Mouse (Mus musculus): ENCODE results near the gene Fam234b. TPM values are rescaled to one million over a fixed set of nuclear protein-coding genes. Genes with fewer than 3 reads are reported as not detected.

The Fam234b gene
- polyA plus RNA-seq, 1 experiment = 0.95 TPM

GRCm38 (mm10) chr6:135276474-135277295, 78.9 kb downstream of the Fam234b start:
- no peak for TF ChIP-seq GATA1 (IDR thresholded peaks at IDR 0.05; ENCODE audit: low read length)
- Histone ChIP-seq H3K36me3 (ENCODE audit: control insufficient read depth) (no peaks in the 10 kb centered on the region), H3K27me3 (ENCODE audit: control insufficient read depth) (no peaks in the 10 kb centered on the region), H3K9me3 (ENCODE audit: control insufficient read depth, low read length) (no peaks in the 10 kb centered on the region), H3K4me3 (replicated peaks) (no peak overlapping the region), H3K4me1 (ENCODE audit: control insufficient read depth) (no peaks in the 10 kb centered on the region)

- H3K27me3 ChIP-seq (ENCODE audit: control insufficient read depth) = no peaks in the 10 kb centered on the region
- H3K9me3 ChIP-seq (ENCODE audit: control insufficient read depth, low read length) = no peaks in the 10 kb centered on the region
- no peak overlapping the region for H3K4me3 ChIP-seq (replicated peaks)
- H3K4me1 ChIP-seq (ENCODE audit: control insufficient read depth) = no peaks in the 10 kb centered on the region
- no peak for TF ChIP-seq TAL1 (IDR thresholded peaks at IDR 0.05; ENCODE audit: low read length)
- no peaks in the 10 kb centered on the region for H3K36me3 ChIP-seq (ENCODE audit: control insufficient read depth)
Observed at GRCm38 (mm10) chr6:135278302-135278701, 80.5 kb downstream of the Fam234b start.

GRCm38 (mm10) chr6:135279286-135279685, 81.5 kb downstream of the Fam234b start:
- no peaks in the 10 kb centered on the region for H3K9me3 ChIP-seq (ENCODE audit: control insufficient read depth, low read length)
- no peak overlapping the region for H3K4me3 ChIP-seq (replicated peaks)
- H3K4me1 ChIP-seq (ENCODE audit: control insufficient read depth) = no peaks in the 10 kb centered on the region
- TF ChIP-seq GATA1 (IDR thresholded peaks at IDR 0.05; ENCODE audit: low read length) = no peak
- TF ChIP-seq TAL1 (IDR thresholded peaks at IDR 0.05; ENCODE audit: low read length) = no peak
- H3K36me3 ChIP-seq (ENCODE audit: control insufficient read depth) = no peaks in the 10 kb centered on the region
- H3K27me3 ChIP-seq (ENCODE audit: control insufficient read depth) = no peaks in the 10 kb centered on the region

- TF ChIP-seq TAL1 (IDR thresholded peaks at IDR 0.05; ENCODE audit: low read length) (no peak), GATA1 (IDR thresholded peaks at IDR 0.05; ENCODE audit: low read length) (no peak)
- H3K36me3 ChIP-seq (ENCODE audit: control insufficient read depth) = no peaks in the 10 kb centered on the region
Observed at GRCm38 (mm10) chr6:135279856-135280255, 82.1 kb downstream of the Fam234b start.

GRCm38 (mm10) chr6:135292391-135292790, 94.6 kb downstream of the Fam234b start:
- no peak for TF ChIP-seq TAL1 (IDR thresholded peaks at IDR 0.05; ENCODE audit: low read length)
- no peak for TF ChIP-seq GATA1 (IDR thresholded peaks at IDR 0.05; ENCODE audit: low read length)
- H3K4me1 ChIP-seq (ENCODE audit: control insufficient read depth) = no peaks in the 10 kb centered on the region
- H3K4me3 ChIP-seq (replicated peaks) = no peak overlapping the region
- no peaks in the 10 kb centered on the region for H3K9me3 ChIP-seq (ENCODE audit: control insufficient read depth, low read length)
- no peaks in the 10 kb centered on the region for H3K36me3 ChIP-seq (ENCODE audit: control insufficient read depth)
- H3K27me3 ChIP-seq (ENCODE audit: control insufficient read depth) = peaks cover 5% of the 10 kb centered on the region

More at GRCm38 (mm10) chr6:135279856-135280255, 82.1 kb downstream of the Fam234b start:
- Histone ChIP-seq H3K4me1 (ENCODE audit: control insufficient read depth) (no peaks in the 10 kb centered on the region), H3K9me3 (ENCODE audit: control insufficient read depth, low read length) (no peaks in the 10 kb centered on the region), H3K4me3 (replicated peaks) (no peak overlapping the region), H3K27me3 (ENCODE audit: control insufficient read depth) (no peaks in the 10 kb centered on the region)

GRCm38 (mm10) chr6:135294150-135294549, 96.4 kb downstream of the Fam234b start:
- Histone ChIP-seq H3K4me1 (ENCODE audit: control insufficient read depth) (no peaks in the 10 kb centered on the region), H3K27me3 (ENCODE audit: control insufficient read depth) (peaks cover 7% of the 10 kb centered on the region), H3K36me3 (ENCODE audit: control insufficient read depth) (no peaks in the 10 kb centered on the region), H3K4me3 (replicated peaks) (no peak overlapping the region), H3K9me3 (ENCODE audit: control insufficient read depth, low read length) (no peaks in the 10 kb centered on the region)
- TF ChIP-seq TAL1 (IDR thresholded peaks at IDR 0.05; ENCODE audit: low read length) = no peak
- no peak for TF ChIP-seq GATA1 (IDR thresholded peaks at IDR 0.05; ENCODE audit: low read length)

Other genes starting within 250 kb of the Fam234b start
- 0.01 and 0.03 TPM in 2 replicates for gene Apold1, start 216.3 kb upstream of the Fam234b start, polyA plus RNA-seq (2012)
- 0.84 and 0.96 TPM in 2 replicates for gene Ddx47, start 186.4 kb upstream of the Fam234b start, polyA plus RNA-seq (2012)
- 0.06 TPM in 1 of 2 replicates, not detected in the other for gene Gprc5a, start 132.3 kb upstream of the Fam234b start, polyA plus RNA-seq (2012)
- gene Gprc5d, start 79.7 kb upstream of the Fam234b start, polyA plus RNA-seq (2012) = 0.04 and 0.08 TPM in 2 replicates
- gene Hebp1, start within 50 bp of the Fam234b start, polyA plus RNA-seq (2012) = 15.1 and 33.8 TPM in 2 replicates
- not detected in 2 replicates for gene Gsg1, start 56.4 kb downstream of the Fam234b start, polyA plus RNA-seq (2012)
- gene Pbp2, start 112.4 kb downstream of the Fam234b start, polyA plus RNA-seq (2012) = not detected in 2 replicates
- not detected in 2 replicates for gene Emp1, start 164.6 kb downstream of the Fam234b start, polyA plus RNA-seq (2012)